Mouse (Mus musculus): Measurements from ENCODE around the gene Dnaaf1. TPM values are rescaled to one million over a fixed set of nuclear protein-coding genes. Genes with fewer than 3 reads are reported as not detected.

Dnaaf1 gene
- polyA plus RNA-seq, 1 experiment from 2014 or later: 0.11 TPM

GRCm38 (mm10) chr8:119612471-119612870 lies 37.4 kb downstream of the Dnaaf1 start, which contains the start of gene Adad2:
TSS of gene Adad2 (plus strand) at chr8:119612747.
- H3K36me3 ChIP-seq (ENCODE audit: control insufficient read depth, insufficient read depth, low read length): no peaks in the 10 kb centered on the region
- no peak within 1 kb of the TSS for H3K4me2 ChIP-seq (replicated peaks; ENCODE audit: low read depth, low read length)
- WGBS: 83% methylated on average over 26 of the region's 26 CpGs
- H3K27ac ChIP-seq (ENCODE audit: low read depth, low read length): no peak within 1 kb of the TSS
- no peak within 1 kb of the TSS for H3K4me3 ChIP-seq (ENCODE audit: low read length)
- H3K4me1 ChIP-seq (ENCODE audit: control insufficient read depth, insufficient read depth, low read length): no peaks in the 10 kb centered on the region
- ATAC-seq (ENCODE audit: low FRiP score, low TSS enrichment): no peak
- H3K27me3 ChIP-seq (ENCODE audit: control insufficient read depth, insufficient read depth, low read length): no peaks in the 10 kb centered on the region
- no peak within 1 kb of the TSS for H3K9ac ChIP-seq (ENCODE audit: low read depth, low read length)
- H3K9me3 ChIP-seq (ENCODE audit: control insufficient read depth, low read length): no peaks in the 10 kb centered on the region

DNA sequence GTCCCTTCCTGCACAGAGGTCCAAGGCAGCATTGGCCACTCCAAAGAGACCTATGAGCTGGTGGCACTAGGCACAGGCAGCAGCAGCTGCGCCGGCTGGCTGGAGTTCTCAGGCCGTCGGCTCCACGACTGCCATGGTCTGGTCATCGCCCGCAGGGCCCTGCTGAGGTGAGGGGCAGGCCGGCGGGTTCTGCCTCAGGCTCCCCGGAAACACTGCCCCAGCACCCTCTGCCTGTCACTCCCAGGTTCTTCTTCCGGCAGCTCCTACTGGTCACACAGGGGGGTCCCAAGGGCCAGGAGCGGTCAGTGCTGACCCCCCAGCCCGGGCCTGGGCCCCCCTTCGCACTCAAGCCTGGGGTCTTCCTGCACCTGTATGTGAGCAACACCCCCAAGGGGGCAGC lies 40.1 kb downstream of the Dnaaf1 start:
- ATAC-seq (ENCODE audit: low FRiP score, low TSS enrichment): no peak

DNA sequence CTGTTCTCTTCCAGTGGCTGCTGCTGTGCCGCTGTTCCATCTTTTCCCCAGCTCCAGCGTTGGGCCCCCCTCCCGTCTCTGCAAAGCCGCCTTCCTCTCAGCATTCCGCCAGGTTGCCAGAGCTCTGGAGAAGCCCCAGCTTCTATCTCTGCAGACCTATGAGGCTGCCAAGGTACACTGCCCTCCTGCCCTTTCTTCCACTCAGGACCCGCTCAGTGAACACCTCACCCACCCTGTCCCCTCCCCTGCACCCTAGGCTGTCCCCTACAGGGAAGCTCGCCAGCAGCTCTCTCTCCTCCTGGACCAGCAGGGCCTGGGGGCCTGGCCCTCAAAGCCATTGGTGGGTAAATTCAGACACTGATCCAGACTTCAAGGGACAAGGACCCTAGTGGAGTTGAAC lies 41.3 kb downstream of the Dnaaf1 start:
- Histone ChIP-seq H3K36me3 (ENCODE audit: control insufficient read depth, insufficient read depth, low read length) (no peaks in the 10 kb centered on the region), H3K27ac (ENCODE audit: low read depth, low read length) (no peak overlapping the region), H3K27me3 (ENCODE audit: control insufficient read depth, insufficient read depth, low read length) (no peaks in the 10 kb centered on the region), H3K4me1 (ENCODE audit: control insufficient read depth, insufficient read depth, low read length) (no peaks in the 10 kb centered on the region), H3K4me3 (ENCODE audit: low read length) (no peak overlapping the region), H3K9ac (ENCODE audit: low read depth, low read length) (no peak overlapping the region; the same call in 1 of the 2 replicates), H3K4me2 (replicated peaks; ENCODE audit: low read depth, low read length) (no peak overlapping the region), H3K9me3 (ENCODE audit: control insufficient read depth, low read length) (no peaks in the 10 kb centered on the region)
- no peak for ATAC-seq (ENCODE audit: low FRiP score, low TSS enrichment)
- 79% methylated on average over 7 of the region's 7 CpGs for WGBS

More for the DNA sequence above, 40.1 kb downstream of the Dnaaf1 start:
- Histone ChIP-seq H3K9ac (ENCODE audit: low read depth, low read length) (no peak overlapping the region), H3K27me3 (ENCODE audit: control insufficient read depth, insufficient read depth, low read length) (no peaks in the 10 kb centered on the region), H3K36me3 (ENCODE audit: control insufficient read depth, insufficient read depth, low read length) (no peaks in the 10 kb centered on the region), H3K4me1 (ENCODE audit: control insufficient read depth, insufficient read depth, low read length) (no peaks in the 10 kb centered on the region), H3K4me2 (replicated peaks; ENCODE audit: low read depth, low read length) (no peak overlapping the region), H3K27ac (ENCODE audit: low read depth, low read length) (no peak overlapping the region), H3K4me3 (ENCODE audit: low read length) (no peak overlapping the region), H3K9me3 (ENCODE audit: control insufficient read depth, low read length) (no peaks in the 10 kb centered on the region)
- 77% methylated on average over 13 of the region's 14 CpGs for WGBS

DNA sequence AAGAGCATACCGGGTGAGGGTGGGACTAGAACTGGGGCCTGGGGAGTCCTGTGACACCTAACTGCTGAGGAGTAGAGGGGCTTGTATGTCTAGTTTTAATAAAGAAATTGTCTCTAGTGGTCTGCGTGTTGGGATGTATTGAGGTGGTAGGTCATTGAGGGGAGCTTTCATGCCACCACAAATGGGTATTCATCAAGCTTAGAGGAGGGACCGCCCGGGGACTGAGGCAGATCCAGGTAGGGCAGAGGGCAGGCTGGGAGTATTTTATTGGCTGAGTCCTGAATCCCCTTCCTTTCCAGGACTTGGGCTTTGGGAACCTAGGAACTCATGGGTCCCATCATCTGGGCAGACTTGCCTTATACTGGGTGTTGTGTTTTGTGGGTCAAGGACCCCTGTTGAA lies 41.8 kb downstream of the Dnaaf1 start:
- Histone ChIP-seq H3K9me3 (ENCODE audit: control insufficient read depth, low read length) (no peaks in the 10 kb centered on the region), H3K27me3 (ENCODE audit: control insufficient read depth, insufficient read depth, low read length) (no peaks in the 10 kb centered on the region), H3K4me1 (ENCODE audit: control insufficient read depth, insufficient read depth, low read length) (no peaks in the 10 kb centered on the region), H3K9ac (ENCODE audit: low read depth, low read length) (no peak overlapping the region; the same call in 1 of the 2 replicates), H3K27ac (ENCODE audit: low read depth, low read length) (no peak overlapping the region), H3K4me2 (replicated peaks; ENCODE audit: low read depth, low read length) (no peak overlapping the region), H3K4me3 (ENCODE audit: low read length) (no peak overlapping the region), H3K36me3 (ENCODE audit: control insufficient read depth, insufficient read depth, low read length) (no peaks in the 10 kb centered on the region)
- 93% methylated on average over 4 of the region's 4 CpGs for WGBS
- no peak for ATAC-seq (ENCODE audit: low FRiP score, low TSS enrichment)

- no peak overlapping the region for H3K27ac ChIP-seq (ENCODE audit: low read depth, low read length)
- no peak for ATAC-seq (ENCODE audit: low FRiP score, low TSS enrichment)
- 84% methylated on average over 5 of the region's 5 CpGs for WGBS
- H3K9ac ChIP-seq (ENCODE audit: low read depth, low read length): no peak overlapping the region
- no peaks in the 10 kb centered on the region for H3K9me3 ChIP-seq (ENCODE audit: control insufficient read depth, low read length)
- no peak overlapping the region for H3K4me2 ChIP-seq (replicated peaks; ENCODE audit: low read depth, low read length)
- no peaks in the 10 kb centered on the region for H3K4me1 ChIP-seq (ENCODE audit: control insufficient read depth, insufficient read depth, low read length)
- H3K4me3 ChIP-seq (ENCODE audit: low read length): no peak overlapping the region
- H3K36me3 ChIP-seq (ENCODE audit: control insufficient read depth, insufficient read depth, low read length): no peaks in the 10 kb centered on the region
- no peaks in the 10 kb centered on the region for H3K27me3 ChIP-seq (ENCODE audit: control insufficient read depth, insufficient read depth, low read length)
Observed at GRCm38 (mm10) chr8:119617586-119617985, 42.6 kb downstream of the Dnaaf1 start.

DNA sequence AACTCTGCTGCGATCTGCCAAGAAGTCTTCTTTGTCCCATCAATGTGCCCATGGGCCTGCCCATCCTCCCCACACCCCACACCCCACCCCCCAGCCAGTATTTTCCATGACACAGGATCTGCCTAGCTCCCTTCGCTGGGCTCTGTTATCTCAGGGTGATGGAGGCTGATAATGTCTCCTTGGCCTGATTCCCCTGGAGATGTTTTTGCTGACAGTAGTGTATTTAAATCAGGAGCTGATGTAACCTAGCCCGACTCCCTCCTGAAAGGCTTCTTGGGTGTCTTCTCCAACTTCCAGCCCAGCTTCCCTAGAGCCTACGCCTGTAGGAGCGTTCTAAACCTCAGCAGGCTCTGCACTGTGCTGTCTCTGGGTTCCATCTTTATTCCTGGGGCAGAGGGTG lies 43.9 kb downstream of the Dnaaf1 start:
- WGBS: 68% methylated on average over 5 of the region's 5 CpGs
- no peaks in the 10 kb centered on the region for H3K9me3 ChIP-seq (ENCODE audit: control insufficient read depth, low read length)
- no peaks in the 10 kb centered on the region for H3K4me1 ChIP-seq (ENCODE audit: control insufficient read depth, insufficient read depth, low read length)
- no peak overlapping the region for H3K4me3 ChIP-seq (ENCODE audit: low read length)
- H3K27ac ChIP-seq (ENCODE audit: low read depth, low read length): no peak overlapping the region
- no peak for ATAC-seq (ENCODE audit: low FRiP score, low TSS enrichment)
- H3K27me3 ChIP-seq (ENCODE audit: control insufficient read depth, insufficient read depth, low read length): no peaks in the 10 kb centered on the region
- no peak overlapping the region for H3K9ac ChIP-seq (ENCODE audit: low read depth, low read length)
- H3K4me2 ChIP-seq (replicated peaks; ENCODE audit: low read depth, low read length): no peak overlapping the region
- H3K36me3 ChIP-seq (ENCODE audit: control insufficient read depth, insufficient read depth, low read length): no peaks in the 10 kb centered on the region

DNA sequence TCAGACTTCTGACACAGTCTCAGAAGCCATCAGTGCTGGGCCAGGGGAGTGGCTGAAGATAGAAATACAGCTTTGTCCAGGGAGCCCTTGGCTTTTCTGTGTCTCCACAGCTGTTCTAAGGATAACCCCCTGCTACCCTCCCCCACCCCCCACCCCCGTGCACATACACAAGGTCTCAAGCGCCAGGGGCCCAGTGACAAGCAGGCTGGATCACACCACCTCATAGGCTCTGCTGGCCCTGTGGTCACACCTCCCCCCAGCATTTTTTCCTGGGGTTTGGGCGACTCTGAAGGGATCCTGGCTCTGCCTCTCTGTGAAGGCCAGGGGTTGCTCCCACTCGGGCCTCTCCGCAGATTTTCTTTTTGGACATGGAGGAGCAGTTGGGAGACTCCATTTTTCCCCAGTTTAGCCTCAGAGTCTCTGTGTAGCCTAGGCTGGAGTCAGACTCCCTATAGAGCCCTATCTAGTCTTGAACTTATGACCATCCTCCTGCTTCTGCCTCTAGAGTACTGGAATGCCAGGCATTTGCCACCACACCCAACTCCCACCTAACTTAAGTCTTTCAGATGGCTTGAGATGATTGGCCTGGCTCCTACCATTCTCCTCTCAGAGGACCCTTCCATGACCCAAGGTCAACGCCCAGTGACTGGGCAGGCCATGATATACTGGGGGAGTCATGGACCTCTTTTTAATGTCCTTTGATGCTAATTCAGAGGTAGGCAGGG lies 45.2 kb downstream of the Dnaaf1 start:
- ATAC-seq (ENCODE audit: low FRiP score, low TSS enrichment): no peak
- Histone ChIP-seq H3K27me3 (ENCODE audit: control insufficient read depth, insufficient read depth, low read length) (no peaks in the 10 kb centered on the region), H3K4me1 (ENCODE audit: control insufficient read depth, insufficient read depth, low read length) (no peaks in the 10 kb centered on the region), H3K4me3 (ENCODE audit: low read length) (no peak overlapping the region), H3K9me3 (ENCODE audit: control insufficient read depth, low read length) (no peaks in the 10 kb centered on the region), H3K36me3 (ENCODE audit: control insufficient read depth, insufficient read depth, low read length) (no peaks in the 10 kb centered on the region), H3K4me2 (replicated peaks; ENCODE audit: low read depth, low read length) (no peak overlapping the region), H3K9ac (ENCODE audit: low read depth, low read length) (no peak overlapping the region), H3K27ac (ENCODE audit: low read depth, low read length) (no peak overlapping the region)
- WGBS: 62% methylated on average over 6 of the region's 6 CpGs

GRCm38 (mm10) chr8:119620848-119621465 lies 45.9 kb downstream of the Dnaaf1 start:
- WGBS: 86% methylated on average over 14 of the region's 14 CpGs
- Histone ChIP-seq H3K4me2 (replicated peaks; ENCODE audit: low read depth, low read length) (no peak overlapping the region), H3K4me1 (ENCODE audit: control insufficient read depth, insufficient read depth, low read length) (no peaks in the 10 kb centered on the region), H3K9ac (ENCODE audit: low read depth, low read length) (no peak overlapping the region), H3K36me3 (ENCODE audit: control insufficient read depth, insufficient read depth, low read length) (no peaks in the 10 kb centered on the region), H3K27ac (ENCODE audit: low read depth, low read length) (no peak overlapping the region), H3K27me3 (ENCODE audit: control insufficient read depth, insufficient read depth, low read length) (no peaks in the 10 kb centered on the region), H3K9me3 (ENCODE audit: control insufficient read depth, low read length) (no peaks in the 10 kb centered on the region), H3K4me3 (ENCODE audit: low read length) (no peak overlapping the region)
- ATAC-seq (ENCODE audit: low FRiP score, low TSS enrichment): no peak

GRCm38 (mm10) chr8:119622555-119622954 lies 47.5 kb downstream of the Dnaaf1 start:
- no peak for ATAC-seq (ENCODE audit: low FRiP score, low TSS enrichment)
- H3K27ac ChIP-seq (ENCODE audit: low read depth, low read length): no peak overlapping the region
- no peak overlapping the region for H3K4me3 ChIP-seq (ENCODE audit: low read length)
- WGBS: 54% methylated on average over 4 of the region's 4 CpGs
- no peaks in the 10 kb centered on the region for H3K27me3 ChIP-seq (ENCODE audit: control insufficient read depth, insufficient read depth, low read length)
- no peaks in the 10 kb centered on the region for H3K4me1 ChIP-seq (ENCODE audit: control insufficient read depth, insufficient read depth, low read length)
- H3K9me3 ChIP-seq (ENCODE audit: control insufficient read depth, low read length): no peaks in the 10 kb centered on the region
- no peak overlapping the region for H3K4me2 ChIP-seq (replicated peaks; ENCODE audit: low read depth, low read length)
- no peaks in the 10 kb centered on the region for H3K36me3 ChIP-seq (ENCODE audit: control insufficient read depth, insufficient read depth, low read length)
- H3K9ac ChIP-seq (ENCODE audit: low read depth, low read length): no peak overlapping the region

All from kidney, embryonic 14.5 days (tissue).